Mouse (Mus musculus) heart, embryonic 13.5 days (tissue): ENCODE measurements around the gene Prpf19. TPM values are rescaled to one million over a fixed set of nuclear protein-coding genes. Genes with fewer than 3 reads are reported as not detected.
A peak's percentile ranks its signal among the peaks of the same experiment; 100 is the strongest.

Source experiments
- ATAC-seq: fragments of 200-750 bp; cut with Nextera tagmentation; 2 replicates; pipeline ENCODE4 v1.8.0; 2017; ENCODE audit warnings: moderate TSS enrichment; ENCODE audit not compliant: insufficient number of reproducible peaks, low FRiP score, low TSS enrichment; ENCODE audit errors: extremely low read depth
- H3K27ac ChIP-seq: fragments of 300-500 bp; sonication (generic); replicated peaks from 2 replicates; pipeline ENCODE4 v1.5.1; 2015; ENCODE audit warnings: moderate library complexity, mild to moderate bottlenecking, inconsistent platforms
- H3K27me3 ChIP-seq: fragments of 300-500 bp; sonication (generic); replicated peaks from 2 replicates; pipeline ENCODE4 v1.6.1; 2015; ENCODE audit warnings: mild to moderate bottlenecking, inconsistent platforms
- H3K36me3 ChIP-seq: fragments of 300-500 bp; sonication (generic); 2 replicates; pipeline ENCODE4 v1.6.1; 2015; ENCODE audit warnings: mild to moderate bottlenecking, inconsistent platforms
- H3K4me1 ChIP-seq: fragments of 300-500 bp; sonication (generic); 2 replicates; pipeline ENCODE4 v1.6.1; 2015; ENCODE audit warnings: inconsistent platforms
- H3K4me2 ChIP-seq: fragments of 300-500 bp; sonication (generic); 2 replicates; pipeline ENCODE4 v1.6.1; 2015; ENCODE audit warnings: inconsistent platforms, mild to moderate bottlenecking, moderate library complexity
- H3K4me3 ChIP-seq: fragments of 300-500 bp; sonication (generic); 2 replicates; pipeline ENCODE4 v1.5.1; 2015; ENCODE audit warnings: moderate library complexity, mild to moderate bottlenecking, inconsistent platforms
- H3K9ac ChIP-seq: fragments of 300-500 bp; sonication (generic); 2 replicates; pipeline ENCODE4 v1.6.1; 2015; ENCODE audit warnings: inconsistent platforms, mild to moderate bottlenecking, moderate library complexity
- H3K9me3 ChIP-seq: fragments of 300-500 bp; sonication (generic); 2 replicates; pipeline ENCODE4 v1.6.1; 2016; ENCODE audit warnings: inconsistent platforms
- whole genome bisulfite sequencing: fragments of 180-500 bp; shearing (Covaris S2); methylation state at CpG from one replicate; pipeline ENCODE4 v1.1.7; 2015; ENCODE audit warnings: mixed read lengths; 5-methylcytosine and 5-hydroxymethylcytosine counted together
- polyA plus RNA-seq: library from polyadenylated mRNA; unstranded; fragments of >200 nt; fragmentation: Nextera tagmentation; extraction: Ambion mirVana; gene quantifications from 2 replicates; pipeline ENCODE4 v1.2.1, GENCODE M21; 2015

Gene Prpf19
- polyA plus RNA-seq, 1 experiment from 2014 or later = 30.3 TPM

DNA sequence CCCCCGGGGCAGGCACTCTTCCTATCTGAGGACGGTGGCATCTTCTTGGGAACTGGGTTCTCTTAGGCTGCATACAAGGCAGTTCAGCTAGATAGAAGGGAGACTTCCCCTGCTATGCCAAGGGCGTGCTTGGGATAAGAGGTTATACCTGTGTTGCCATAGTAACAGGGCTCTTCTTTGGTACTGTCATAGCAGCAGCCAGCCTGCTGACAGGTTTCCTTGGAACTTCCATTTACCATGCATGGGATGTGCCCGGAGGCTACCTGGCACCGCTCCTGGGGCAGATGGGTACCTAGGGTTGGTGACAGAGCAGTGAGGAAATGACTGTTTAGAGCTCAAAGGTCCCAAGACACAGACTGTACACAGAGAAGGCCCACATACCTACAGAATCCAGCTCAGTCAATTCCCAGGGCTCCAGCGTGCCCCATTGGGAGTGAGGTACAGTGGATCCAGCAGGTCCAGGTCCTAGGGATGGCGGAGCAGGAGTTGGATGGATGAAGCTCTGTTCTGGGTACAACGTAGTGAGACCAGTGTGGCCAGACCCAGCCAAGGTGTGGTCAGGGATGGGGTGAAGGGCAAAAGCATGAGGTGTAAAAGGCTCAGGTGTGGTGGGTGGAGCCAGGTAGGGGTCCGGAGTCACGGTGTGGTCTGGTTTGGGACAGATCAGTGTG lies 23.4 kb downstream of the Prpf19 start:
- H3K4me3 ChIP-seq = no peak overlapping the region
- H3K36me3 ChIP-seq = no peaks in the 10 kb centered on the region
- peaks cover 26% of the 10 kb centered on the region for H3K4me1 ChIP-seq
- no peaks in the 10 kb centered on the region for H3K9me3 ChIP-seq
- H3K27me3 ChIP-seq = no peaks in the 10 kb centered on the region
- no peak for ATAC-seq
- no peak overlapping the region for H3K4me2 ChIP-seq
- no peak overlapping the region for H3K27ac ChIP-seq
- WGBS = 83% methylated on average over 10 of the region's 10 CpGs
- H3K9ac ChIP-seq = no peak overlapping the region

DNA sequence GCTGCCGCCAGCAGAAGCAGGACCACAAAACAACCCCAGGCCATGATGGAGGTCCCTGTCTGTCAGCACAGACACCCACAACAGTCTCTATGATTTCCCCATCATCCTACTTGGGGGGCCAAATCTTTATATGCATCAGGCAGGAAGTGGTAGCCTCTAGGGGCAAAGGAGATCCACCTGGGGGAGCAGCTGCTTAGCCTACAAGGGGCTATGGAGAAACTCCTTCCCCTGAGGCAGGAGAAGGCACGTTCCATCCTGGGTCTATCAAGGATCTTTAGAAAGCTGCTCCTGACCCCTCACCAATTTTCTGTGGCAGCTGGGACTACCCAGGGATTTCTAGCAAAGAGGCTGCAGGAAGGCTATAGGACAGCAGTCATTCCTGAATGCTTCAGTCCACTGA lies 25.5 kb downstream of the Prpf19 start, which contains the start of gene Zp1:
TSS of gene Zp1 (minus strand) at position 101 of the 400 bp plus-strand sequence.
- Histone ChIP-seq H3K36me3 (no peaks in the 10 kb centered on the region), H3K4me1 (peaks cover 15% of the 10 kb centered on the region), H3K27me3 (no peaks in the 10 kb centered on the region), H3K9me3 (no peaks in the 10 kb centered on the region), H3K4me2 (no peak within 1 kb of the TSS), H3K9ac (no peak within 1 kb of the TSS), H3K27ac (no peak within 1 kb of the TSS), H3K4me3 (no peak within 1 kb of the TSS)
- ATAC-seq = no peak
- 57% methylated on average over 2 of the region's 2 CpGs for WGBS

DNA sequence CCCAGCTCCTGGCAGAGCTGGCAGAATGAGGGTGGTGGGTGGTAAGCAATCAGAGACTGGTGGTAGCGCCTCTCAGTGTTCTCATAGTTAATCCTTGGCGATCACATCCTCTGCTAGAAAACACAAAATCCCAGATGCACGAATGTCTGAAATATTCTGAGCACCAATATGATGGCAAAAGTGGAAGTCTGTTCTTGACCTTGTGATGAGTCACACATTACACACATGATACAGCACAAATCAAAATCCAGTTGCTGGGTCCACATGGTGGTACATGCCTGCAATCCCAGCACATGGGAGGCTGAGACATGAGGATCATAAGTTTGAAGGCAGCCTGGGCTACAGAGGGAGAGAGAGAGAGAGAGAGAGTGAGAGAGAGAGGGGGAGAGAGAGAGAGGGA lies 26.0 kb downstream of the Prpf19 start:
- H3K27ac ChIP-seq = no peak overlapping the region
- no peak overlapping the region for H3K4me2 ChIP-seq
- no peaks in the 10 kb centered on the region for H3K36me3 ChIP-seq
- no peaks in the 10 kb centered on the region for H3K27me3 ChIP-seq
- H3K9ac ChIP-seq = no peak overlapping the region
- WGBS = 73% methylated on average over 3 of the region's 3 CpGs
- no peak overlapping the region for H3K4me3 ChIP-seq
- no peak for ATAC-seq
- H3K9me3 ChIP-seq = no peaks in the 10 kb centered on the region
- peaks cover 18% of the 10 kb centered on the region for H3K4me1 ChIP-seq

DNA sequence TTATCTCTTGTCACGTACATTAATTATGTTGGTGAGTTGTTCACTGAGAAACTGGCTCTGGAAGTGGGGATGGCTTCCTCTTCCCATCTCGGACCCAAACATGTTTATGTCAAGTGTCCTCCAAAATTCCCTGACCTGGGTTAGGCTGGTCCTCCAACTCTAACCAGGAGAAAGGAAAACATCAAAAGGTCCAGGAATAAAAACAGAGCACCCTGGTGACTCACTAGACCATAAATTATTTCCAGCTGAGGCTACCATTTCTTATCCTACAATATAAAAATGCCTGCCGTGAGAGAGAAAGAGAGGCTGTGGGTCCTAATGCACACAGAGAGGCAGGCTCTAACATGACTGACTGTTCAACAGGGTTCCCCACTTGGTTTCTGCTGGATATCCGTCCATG lies 29.2 kb downstream of the Prpf19 start:
- H3K27ac ChIP-seq = no peak overlapping the region
- H3K9ac ChIP-seq = no peak overlapping the region
- 44% methylated on average over 4 of the region's 4 CpGs for WGBS
- H3K9me3 ChIP-seq = no peaks in the 10 kb centered on the region
- ATAC-seq = no peak
- no peaks in the 10 kb centered on the region for H3K27me3 ChIP-seq
- H3K4me3 ChIP-seq = no peak overlapping the region
- H3K4me1 ChIP-seq = peaks cover 16% of the 10 kb centered on the region
- no peaks in the 10 kb centered on the region for H3K36me3 ChIP-seq
- H3K4me2 ChIP-seq = no peak overlapping the region

DNA sequence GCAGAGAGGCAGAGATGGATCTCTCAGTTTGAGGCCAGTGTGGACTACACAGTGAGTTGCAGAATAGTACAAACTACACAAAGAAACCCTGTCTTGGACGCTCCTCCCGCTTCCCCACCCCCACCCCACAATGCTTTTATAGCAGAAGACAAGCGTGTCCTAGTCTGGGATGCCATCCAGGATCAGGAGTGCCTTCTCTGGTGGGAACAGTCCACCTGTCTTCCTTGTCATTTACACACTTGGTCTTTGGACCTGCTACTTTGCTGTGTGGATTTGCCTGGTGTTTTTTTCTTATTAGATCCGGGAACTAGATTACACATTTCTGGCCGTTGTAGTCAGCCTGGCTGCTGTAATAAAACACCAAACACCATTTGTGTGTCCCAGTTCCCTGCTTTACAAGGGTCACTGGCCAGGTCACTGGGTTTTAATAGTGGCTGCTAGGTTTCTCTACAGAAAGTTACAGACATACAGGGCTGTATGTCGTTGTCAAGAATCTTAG lies 31.1 kb downstream of the Prpf19 start:
- no peaks in the 10 kb centered on the region for H3K27me3 ChIP-seq
- ATAC-seq = no peak
- H3K9me3 ChIP-seq = no peaks in the 10 kb centered on the region
- no peak overlapping the region for H3K4me3 ChIP-seq
- 55% methylated on average over 6 of the region's 6 CpGs for WGBS
- H3K4me1 ChIP-seq = peaks cover 16% of the 10 kb centered on the region
- no peak overlapping the region for H3K4me2 ChIP-seq
- H3K27ac ChIP-seq = peak overlapping the region; percentile 51
- H3K9ac ChIP-seq = no peak overlapping the region
- no peaks in the 10 kb centered on the region for H3K36me3 ChIP-seq

DNA sequence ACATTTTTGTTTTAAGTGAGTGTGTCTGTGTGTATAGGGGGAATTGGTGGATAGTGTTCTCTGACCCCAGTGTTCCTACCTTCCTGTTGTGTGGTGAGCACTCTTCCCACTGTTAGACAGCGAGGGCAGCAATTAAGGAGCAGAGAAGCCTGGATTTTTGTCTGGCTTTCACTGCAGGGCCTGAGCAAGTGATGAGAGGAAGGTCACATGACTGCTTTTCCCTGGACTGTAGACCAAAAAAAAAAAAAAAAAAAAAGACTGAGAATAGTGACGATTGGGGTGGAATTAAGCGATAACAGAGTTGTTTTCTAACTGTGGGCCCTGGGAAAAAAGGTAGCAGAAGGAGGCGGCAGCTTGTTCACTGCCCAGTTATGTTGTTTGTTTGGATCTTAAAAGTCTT lies 31.6 kb downstream of the Prpf19 start:
- H3K4me2 ChIP-seq = no peak overlapping the region
- H3K4me1 ChIP-seq = peaks cover 16% of the 10 kb centered on the region
- H3K9me3 ChIP-seq = no peaks in the 10 kb centered on the region
- peak overlapping the region; percentile 53 for H3K27ac ChIP-seq
- no peaks in the 10 kb centered on the region for H3K27me3 ChIP-seq
- no peak overlapping the region for H3K9ac ChIP-seq
- 36% methylated on average over 4 of the region's 4 CpGs for WGBS
- H3K36me3 ChIP-seq = no peaks in the 10 kb centered on the region
- H3K4me3 ChIP-seq = no peak overlapping the region
- ATAC-seq = no peak

DNA sequence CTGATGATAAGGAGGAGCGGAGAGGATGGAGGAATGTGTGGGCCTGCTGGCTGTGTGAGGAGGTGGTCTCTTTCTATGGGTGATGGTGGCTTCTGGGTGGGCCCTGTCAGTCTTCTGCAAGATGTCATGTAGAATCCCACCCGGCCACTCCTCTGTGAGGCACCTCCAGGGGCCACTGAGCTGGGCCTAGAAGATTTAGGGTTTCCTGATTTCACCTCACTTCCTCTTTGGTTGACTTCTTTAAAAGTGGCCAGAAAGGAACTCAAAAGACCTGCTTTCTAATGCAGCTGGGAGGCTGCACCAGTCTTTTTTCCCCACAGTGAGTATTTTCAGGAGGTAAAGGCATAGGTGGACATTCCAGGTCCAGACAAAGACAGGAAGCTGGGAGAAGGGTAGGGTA lies 35.6 kb downstream of the Prpf19 start:
- Histone ChIP-seq H3K4me3 (no peak overlapping the region), H3K4me1 (peaks cover 23% of the 10 kb centered on the region), H3K27me3 (no peaks in the 10 kb centered on the region), H3K4me2 (no peak overlapping the region), H3K9ac (no peak overlapping the region), H3K9me3 (no peaks in the 10 kb centered on the region), H3K36me3 (no peaks in the 10 kb centered on the region), H3K27ac (no peak overlapping the region)
- WGBS = 51% methylated on average over 2 of the region's 2 CpGs
- ATAC-seq = no peak

DNA sequence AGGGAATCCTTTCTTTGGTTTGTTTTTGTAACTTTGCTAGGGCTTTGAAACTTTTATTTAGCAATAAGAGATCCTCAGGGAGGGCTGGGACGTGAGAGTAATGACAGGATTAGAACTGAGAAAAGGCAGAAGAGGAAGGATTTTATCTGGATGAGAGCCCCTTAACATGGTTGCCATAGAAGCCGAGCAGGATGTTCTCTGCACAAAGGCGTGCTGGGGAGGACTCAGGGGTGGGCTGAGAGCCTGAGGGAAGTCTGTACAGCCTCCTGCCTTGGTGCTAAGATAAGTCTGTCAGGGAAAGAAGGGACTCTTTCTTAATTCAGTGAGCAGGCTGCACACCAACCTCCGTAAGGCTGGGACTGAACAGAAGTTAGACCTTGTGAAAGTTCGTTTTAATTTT lies 40.0 kb downstream of the Prpf19 start:
- Histone ChIP-seq H3K4me1 (peaks cover 20% of the 10 kb centered on the region), H3K9ac (peak overlapping the region; percentile 37), H3K27me3 (peaks cover 7% of the 10 kb centered on the region), H3K4me3 (no peak overlapping the region), H3K4me2 (no peak overlapping the region), H3K36me3 (no peaks in the 10 kb centered on the region), H3K9me3 (no peaks in the 10 kb centered on the region), H3K27ac (peak overlapping the region; percentile 48)
- 25% methylated on average over 5 of the region's 5 CpGs for WGBS
- ATAC-seq = no peak

DNA sequence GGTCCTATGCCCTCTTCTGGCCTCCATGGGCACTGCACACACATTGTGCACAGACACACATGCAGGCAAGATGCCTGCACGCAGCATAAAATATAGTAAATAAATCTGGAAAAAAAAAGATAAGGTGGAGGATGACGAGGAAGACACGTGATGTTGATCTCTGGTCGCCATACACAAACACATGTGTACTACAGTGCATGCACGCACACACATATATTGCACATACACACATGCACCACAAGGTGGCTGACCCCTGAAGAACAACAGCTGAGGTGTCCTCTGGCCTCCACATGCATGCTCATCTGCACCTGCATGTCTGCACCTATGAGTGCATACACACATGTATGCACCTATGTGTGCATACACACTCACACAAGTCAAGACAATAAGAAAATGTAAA lies 41.0 kb downstream of the Prpf19 start:
- H3K36me3 ChIP-seq = no peaks in the 10 kb centered on the region
- no peak overlapping the region for H3K4me3 ChIP-seq
- no peak overlapping the region for H3K9ac ChIP-seq
- peaks cover 8% of the 10 kb centered on the region for H3K27me3 ChIP-seq
- peaks cover 31% of the 10 kb centered on the region for H3K4me1 ChIP-seq
- no peak overlapping the region for H3K4me2 ChIP-seq
- H3K27ac ChIP-seq = no peak overlapping the region
- no peak for ATAC-seq
- WGBS = 86% methylated on average over 5 of the region's 5 CpGs
- no peaks in the 10 kb centered on the region for H3K9me3 ChIP-seq

DNA sequence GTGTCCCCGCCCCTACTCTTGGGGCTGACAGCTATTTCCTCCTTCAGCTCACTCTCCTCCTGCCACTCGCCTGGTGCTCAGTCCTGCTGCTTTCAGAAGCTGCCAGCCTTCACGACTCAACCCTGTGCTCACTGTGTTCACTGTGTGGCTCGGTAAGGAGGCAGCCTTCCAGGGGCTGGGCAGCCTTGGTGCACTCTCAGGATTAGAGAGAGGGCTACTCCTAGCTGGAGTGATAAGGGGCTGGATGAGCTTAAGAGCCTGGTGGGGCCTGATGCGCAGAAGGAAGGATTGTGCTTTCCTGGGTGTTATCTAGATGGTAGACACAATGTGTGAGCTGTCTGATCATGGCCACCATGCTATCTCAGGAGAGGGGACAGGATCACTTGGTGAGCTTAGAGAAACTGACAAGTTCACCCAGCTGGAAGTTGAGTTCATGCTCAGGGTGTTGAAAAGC lies 42.1 kb downstream of the Prpf19 start, which contains the start of gene Ptgdr2:
TSS of gene Ptgdr2 (plus strand) at position 51 of the 454 bp plus-strand sequence.
- WGBS = 10% methylated on average over 5 of the region's 5 CpGs
- no peak within 1 kb of the TSS for H3K4me2 ChIP-seq
- 0 out of 2 replicates have a peak, but pooled peaks have one; percentile 19 for ATAC-seq
- no peak within 1 kb of the TSS for H3K27ac ChIP-seq
- 0 out of 2 replicates have a peak within 1 kb of the TSS, but pooled peaks have one; percentile 1 for H3K9ac ChIP-seq
- peaks cover 34% of the 10 kb centered on the region for H3K4me1 ChIP-seq
- H3K36me3 ChIP-seq = peaks cover 6% of the 10 kb centered on the region
- peaks cover 8% of the 10 kb centered on the region for H3K27me3 ChIP-seq
- H3K4me3 ChIP-seq = no peak within 1 kb of the TSS
- H3K9me3 ChIP-seq = no peaks in the 10 kb centered on the region

DNA sequence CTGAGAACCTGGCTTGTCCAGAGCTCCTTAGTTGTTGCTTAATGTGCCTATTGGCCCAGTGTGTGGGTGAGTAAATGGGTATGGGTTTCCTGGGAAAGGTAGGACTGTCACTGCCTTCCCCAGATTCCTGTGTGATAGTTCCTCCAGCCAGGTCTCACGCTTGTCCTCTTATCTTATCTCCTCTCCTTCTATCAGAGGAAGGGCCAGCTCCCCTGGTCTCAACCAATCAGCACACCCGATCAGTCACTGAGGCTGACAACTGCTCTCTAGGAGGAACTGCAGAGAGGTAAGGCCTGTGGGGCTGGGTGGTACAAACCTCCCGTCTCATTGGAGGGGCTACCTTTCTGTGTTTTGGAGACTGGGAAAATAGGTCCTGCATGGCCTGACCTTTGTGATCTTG lies 43.7 kb downstream of the Prpf19 start:
- H3K9ac ChIP-seq = no peak overlapping the region
- peaks cover 23% of the 10 kb centered on the region for H3K36me3 ChIP-seq
- H3K4me1 ChIP-seq = peaks cover 34% of the 10 kb centered on the region
- peaks cover 8% of the 10 kb centered on the region for H3K27me3 ChIP-seq
- 20% methylated on average over 3 of the region's 3 CpGs for WGBS
- no peak overlapping the region for H3K27ac ChIP-seq
- ATAC-seq = no peak
- no peaks in the 10 kb centered on the region for H3K9me3 ChIP-seq
- no peak overlapping the region for H3K4me2 ChIP-seq
- H3K4me3 ChIP-seq = no peak overlapping the region
